Mouse (Mus musculus): ENCODE results near the gene Sardh.

- TF ChIP-seq CTCF (IDR thresholded peaks at IDR 0.05; ENCODE audit: insufficient read depth, low read depth, low read length) (no peak), POLR2A (IDR thresholded peaks at IDR 0.05; ENCODE audit: insufficient read depth, low read depth, low read length) (no peak)
Measured at GRCm38 (mm10) chr2:27207126-27207525, 41.0 kb downstream of the Sardh start.
